ENCODE assay signal across 32 mouse cellular contexts in genomic region chr3:101618505-101618904, GRCm38 (mm10).
"Had no signal": no experiment of that assay in that cellular context is flagged by ENCODE, and none has a peak within 500 bp of the region (broad histone marks: within the 10 kb centered on the region; RNA-seq: fewer than 3 reads in every experiment).

No protein-coding gene starts in this region.

- H3K36me3 ChIP-seq: limb, embryonic 10.5 days; limb, embryonic 12.5 days; limb, embryonic 13.5 days; limb, embryonic 15.5 days; liver, embryonic 13.5 days; liver, embryonic 15.5 days; lung, embryonic 15.5 days; midbrain, embryonic 10.5 days; midbrain, embryonic 12.5 days; midbrain, embryonic 13.5 days; midbrain, embryonic 15.5 days; neural tube, embryonic 12.5 days had no signal

- DNase-seq: left cerebral cortex, postnatal 4 days; liver; liver, embryonic 13.5 days; liver, postnatal 0 days; lung, adult 18-20 months; lung, adult 2 months; lung, embryonic 14.5 days; lung, postnatal 10 days; lung, postnatal 14 days; lung, postnatal 36 days; lung, postnatal 4 days; midbrain, embryonic 14.5 days had no signal

- H3K4me3 ChIP-seq: limb, embryonic 10.5 days; limb, embryonic 12.5 days; limb, embryonic 13.5 days; limb, embryonic 15.5 days; liver, embryonic 12.5 days; liver, embryonic 13.5 days; liver, embryonic 15.5 days; lung, embryonic 15.5 days; megakaryocyte, embryonic 14.5 days; midbrain, embryonic 10.5 days; midbrain, embryonic 12.5 days; midbrain, embryonic 13.5 days; midbrain, embryonic 15.5 days; myocyte; neural tube, embryonic 12.5 days had no signal

- H3K27me3 ChIP-seq: limb, embryonic 12.5 days; limb, embryonic 13.5 days; limb, embryonic 15.5 days; liver, embryonic 12.5 days; liver, embryonic 13.5 days; liver, embryonic 15.5 days; lung, embryonic 15.5 days; megakaryocyte, embryonic 14.5 days; midbrain, embryonic 13.5 days; midbrain, embryonic 15.5 days; neural tube, embryonic 12.5 days had no signal

- H3K4me2 ChIP-seq: limb, embryonic 12.5 days; limb, embryonic 13.5 days; limb, embryonic 15.5 days; liver, embryonic 11.5 days; liver, embryonic 12.5 days; liver, embryonic 13.5 days; liver, embryonic 15.5 days; lung, embryonic 14.5 days; lung, embryonic 15.5 days; midbrain, embryonic 11.5 days; midbrain, embryonic 12.5 days; midbrain, embryonic 13.5 days; midbrain, embryonic 15.5 days; neural tube, embryonic 12.5 days had no signal

- ATAC-seq: liver, embryonic 12.5 days; liver, postnatal 0 days; lung, postnatal 0 days; midbrain, embryonic 13.5 days; midbrain, embryonic 15.5 days; midbrain, embryonic 16.5 days had no signal

- H3K9me3 ChIP-seq: limb, embryonic 10.5 days; limb, embryonic 15.5 days; liver, embryonic 15.5 days; lung, embryonic 15.5 days; midbrain, embryonic 13.5 days; midbrain, embryonic 15.5 days; neural tube, embryonic 12.5 days had no signal

- H3K27ac ChIP-seq: limb, embryonic 10.5 days; limb, embryonic 12.5 days; limb, embryonic 13.5 days; limb, embryonic 15.5 days; liver, embryonic 12.5 days; liver, embryonic 13.5 days; liver, embryonic 14.5 days; liver, embryonic 15.5 days; lung, embryonic 15.5 days; macrophage; midbrain, embryonic 10.5 days; midbrain, embryonic 12.5 days; midbrain, embryonic 13.5 days; midbrain, embryonic 15.5 days; neural tube, embryonic 12.5 days had no signal

- H3K9ac ChIP-seq: limb, embryonic 12.5 days; limb, embryonic 13.5 days; limb, embryonic 15.5 days; liver, embryonic 12.5 days; liver, embryonic 13.5 days; liver, embryonic 14.5 days; liver, embryonic 15.5 days; liver, postnatal 0 days; lung, embryonic 14.5 days; lung, embryonic 15.5 days; midbrain, embryonic 12.5 days; midbrain, embryonic 13.5 days; midbrain, embryonic 15.5 days; neural tube, embryonic 12.5 days had no signal

- H3K4me1 ChIP-seq: limb, embryonic 10.5 days; limb, embryonic 12.5 days; limb, embryonic 13.5 days; limb, embryonic 15.5 days; liver, embryonic 12.5 days; liver, embryonic 13.5 days; liver, embryonic 15.5 days; lung, embryonic 15.5 days; midbrain, embryonic 12.5 days; midbrain, embryonic 13.5 days; midbrain, embryonic 15.5 days; neural tube, embryonic 12.5 days had no signal
